Comparison of ENCODE assay signal across 23 mouse cellular contexts in genomic region chr10:3958591-3958990, GRCm38 (mm10). TPM values are rescaled to one million over a fixed set of nuclear protein-coding genes. Genes with fewer than 3 reads are reported as not detected.
DNase-seq lines count a peak whose midpoint lies in the region; ATAC-seq and TF ChIP-seq lines count a peak whose summit lies in the region.
"Had no signal": no experiment of that assay in that cellular context is flagged by ENCODE, and none has a peak within 500 bp of the region (broad histone marks: within the 10 kb centered on the region; RNA-seq: fewer than 3 reads in every experiment).

No protein-coding gene starts in this region.

- no peaks in the 10 kb centered on the region for H3K9me3 ChIP-seq in lung, postnatal 0 days (ENCODE audit: low read length)
- H3K9me3 ChIP-seq: embryonic facial prominence, embryonic 10.5 days; forebrain, embryonic 13.5 days; heart, embryonic 12.5 days; kidney, embryonic 15.5 days; limb, embryonic 13.5 days; lung, embryonic 15.5 days; stomach, embryonic 15.5 days had no signal

- no peaks in the 10 kb centered on the region for H3K4me1 ChIP-seq in kidney, adult 2 months (ENCODE audit: control insufficient read depth, insufficient read depth, low read length)
- no peaks in the 10 kb centered on the region for H3K4me1 ChIP-seq in lung, postnatal 0 days (ENCODE audit: insufficient read depth, low read depth, low read length)
- H3K4me1 ChIP-seq: embryonic facial prominence, embryonic 10.5 days; forebrain, embryonic 13.5 days; kidney, embryonic 15.5 days; limb, embryonic 13.5 days; lung, embryonic 15.5 days; stomach, embryonic 15.5 days had no signal

- TF ChIP-seq EP300 in lung, postnatal 0 days (IDR thresholded peaks at IDR 0.05) = no peak

- WGBS in kidney, adult 2 months = 82% methylated on average over 5 of the region's 5 CpGs
- 76% methylated on average over 5 of the region's 5 CpGs for WGBS in lung, postnatal 0 days

- no peak overlapping the region for H3K4me3 ChIP-seq in kidney, adult 2 months (ENCODE audit: insufficient read depth, low read depth, low read length)
- H3K4me3 ChIP-seq in lung, postnatal 0 days (ENCODE audit: low read depth, low read length) = no peak overlapping the region
- H3K4me3 ChIP-seq: embryonic facial prominence, embryonic 10.5 days; forebrain, embryonic 13.5 days; heart, embryonic 12.5 days; kidney, embryonic 15.5 days; limb, embryonic 13.5 days; lung, embryonic 15.5 days; stomach, embryonic 15.5 days had no signal

- DNase-seq in kidney, adult 2 months = no peak
- DNase-seq in kidney, adult 8-10 months = no peak
- no peak for DNase-seq in lung, postnatal 0 days (ENCODE audit: low spot score)
- DNase-seq in lung, postnatal 14 days = no peak
- peak; percentile 55 for DNase-seq in ES-CJ7 (ENCODE audit: low read depth, low spot score)
- DNase-seq in induced T-regulatory cell, adult 2 months (ENCODE audit: low read depth) = peak; percentile 38
- DNase-seq in left cerebral cortex, adult 9 months (ENCODE audit: low spot score in 2 of 2) = no peak
- no peak for DNase-seq in cerebellum, postnatal 14 days
- DNase-seq: cerebellum, postnatal 36 days; gastrocnemius, postnatal 36 days; heart, postnatal 36 days; right cerebral cortex, adult 18-20 months; spleen, adult 18-20 months; thymus, postnatal 14 days had no signal

- 0 out of 2 replicates have a peak, but pooled peaks have one; percentile 16 for TF ChIP-seq CTCF in kidney, adult 2 months (conservative IDR thresholded peaks at IDR 0.05; ENCODE audit: insufficient read depth, insufficient read length, low read depth, low read length)
- peak; percentile 25 for TF ChIP-seq CTCF in lung, postnatal 0 days (IDR thresholded peaks at IDR 0.05)

- TF ChIP-seq POLR2A in kidney, adult 2 months (IDR thresholded peaks at IDR 0.05; ENCODE audit: low read depth, low read length) = no peak

- H3K27ac ChIP-seq in kidney, adult 2 months (ENCODE audit: insufficient read depth, low read depth, low read length) = no peak overlapping the region
- H3K27ac ChIP-seq in lung, postnatal 0 days (ENCODE audit: low read length) = no peak overlapping the region
- H3K27ac ChIP-seq: embryonic facial prominence, embryonic 10.5 days; forebrain, embryonic 13.5 days; kidney, embryonic 15.5 days; limb, embryonic 13.5 days; lung, embryonic 15.5 days; stomach, embryonic 15.5 days had no signal

- H3K4me2 ChIP-seq in lung, postnatal 0 days (replicated peaks; ENCODE audit: low read depth, low read length) = no peak overlapping the region
- H3K4me2 ChIP-seq: forebrain, embryonic 13.5 days; heart, embryonic 12.5 days; kidney, embryonic 15.5 days; limb, embryonic 13.5 days; lung, embryonic 15.5 days; stomach, embryonic 15.5 days had no signal

- H3K9ac ChIP-seq in lung, postnatal 0 days (replicated peaks; ENCODE audit: low read depth) = no peak overlapping the region
- H3K9ac ChIP-seq: forebrain, embryonic 13.5 days; heart, embryonic 12.5 days; kidney, embryonic 15.5 days; limb, embryonic 13.5 days; lung, embryonic 15.5 days; stomach, embryonic 15.5 days had no signal

- no peaks in the 10 kb centered on the region for H3K36me3 ChIP-seq in kidney, adult 2 months (ENCODE audit: control insufficient read depth, insufficient read depth, low read length)
- H3K36me3 ChIP-seq in lung, postnatal 0 days (ENCODE audit: insufficient read depth, low read length) = no peaks in the 10 kb centered on the region; the same call in 1 of the 2 replicates

- no peak for ATAC-seq in lung, postnatal 0 days
- ATAC-seq: forebrain, embryonic 13.5 days; midbrain, embryonic 16.5 days; Patski had no signal

- H3K27me3 ChIP-seq in kidney, adult 2 months (replicated peaks; ENCODE audit: control insufficient read depth, insufficient read depth, low read length) = no peaks in the 10 kb centered on the region
- no peaks in the 10 kb centered on the region for H3K27me3 ChIP-seq in lung, postnatal 0 days (replicated peaks; ENCODE audit: insufficient read depth, low read length)
- H3K27me3 ChIP-seq: forebrain, embryonic 13.5 days; heart, embryonic 12.5 days; kidney, embryonic 15.5 days; limb, embryonic 13.5 days; lung, embryonic 15.5 days; stomach, embryonic 15.5 days had no signal

RNA-seq across cellular contexts. Expression of gene Mthfd1l, which starts 14.3 kb away (rescaled TPM):
- polyA plus RNA-seq in kidney, adult 2 months (2012; rRNA removed) = 0.31 and 0.77 TPM in 2 replicates
- polyA plus RNA-seq in lung, postnatal 0 days (2015; fragmentation: Nextera tagmentation; extraction: Ambion mirVana) = 3.0 and 3.7 TPM in 2 replicates

Comparison
In these comparisons a context has a peak if more than half of its experiments do, and no peak if none do; other contexts are left out.
1. DNase-seq: peak in ES-CJ7 (single experiment) and induced T-regulatory cell, adult 2 months (single experiment); none in kidney, adult 2 months (single experiment), kidney, adult 8-10 months (0 of 2), lung, postnatal 0 days (single experiment), lung, postnatal 14 days (single experiment), left cerebral cortex, adult 9 months (0 of 2) and cerebellum, postnatal 14 days (0 of 2).